Mouse (Mus musculus): ENCODE results near the gene Dennd1a. TPM values are rescaled to one million over a fixed set of nuclear protein-coding genes. Genes with fewer than 3 reads are reported as not detected.

Dennd1a gene
- total RNA-seq, 2 experiments from 2014 or later = 28.4 to 28.5 TPM

DNA sequence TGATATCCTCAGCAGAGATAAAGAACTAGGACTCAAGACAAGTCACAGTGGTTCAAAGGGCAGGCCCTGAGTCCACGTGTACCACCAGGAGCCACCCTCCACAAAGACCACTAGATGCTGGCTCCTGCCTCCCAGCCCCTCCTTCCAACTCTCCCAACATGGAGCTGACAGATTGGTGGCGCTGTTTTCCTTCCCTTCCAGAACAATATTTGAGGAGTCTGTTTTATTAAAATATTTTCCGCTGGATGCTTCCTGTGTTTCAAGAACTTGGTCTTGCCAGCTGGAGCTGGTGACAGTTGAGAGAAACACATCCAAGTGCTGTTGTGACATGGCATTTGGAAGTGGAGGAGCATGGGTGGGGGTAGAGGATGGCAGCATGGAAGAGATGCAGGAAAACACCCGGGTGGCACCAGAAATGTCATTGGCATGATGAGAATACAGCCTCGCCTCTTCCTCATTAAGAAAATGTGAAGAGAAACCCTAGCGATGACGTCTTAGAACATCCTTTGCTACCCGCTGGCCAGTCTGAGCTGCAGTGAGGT, 472.3 kb downstream of the Dennd1a start:
- no peak; the same call in 1 of the 2 replicates for TF ChIP-seq CTCF (IDR thresholded peaks at IDR 0.05)
- intact Hi-C loops (cut with DNase I) = loop anchor here (1.0 kb wide), 1 partner anchor 561 kb away; no protein-coding TSS in a partner anchor
- H3K27ac ChIP-seq = no peak overlapping the region
- no peak overlapping the region for H3K4me3 ChIP-seq
- no peak for DNase-seq

DNA sequence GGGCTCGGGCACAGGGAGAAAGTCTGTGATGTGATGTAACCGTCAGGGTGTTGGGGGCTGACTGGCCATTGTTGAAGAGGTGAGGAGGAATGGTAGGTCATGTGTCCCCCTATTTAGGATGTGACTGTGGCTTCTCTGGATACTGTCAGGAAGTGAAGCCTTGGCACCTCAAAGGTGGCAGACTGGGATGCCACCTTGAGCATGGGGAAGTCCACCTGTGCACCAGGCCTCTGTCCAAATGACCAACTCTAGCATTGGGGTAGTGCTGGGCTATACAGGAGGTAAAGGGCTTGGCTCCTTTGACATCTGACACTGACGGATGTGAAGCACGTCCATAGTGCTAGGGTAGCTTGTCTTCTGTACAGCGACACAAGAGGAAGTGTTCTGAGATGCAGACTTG, 474.8 kb downstream of the Dennd1a start:
- intact Hi-C loops (cut with DNase I) = no loop called here

DNA sequence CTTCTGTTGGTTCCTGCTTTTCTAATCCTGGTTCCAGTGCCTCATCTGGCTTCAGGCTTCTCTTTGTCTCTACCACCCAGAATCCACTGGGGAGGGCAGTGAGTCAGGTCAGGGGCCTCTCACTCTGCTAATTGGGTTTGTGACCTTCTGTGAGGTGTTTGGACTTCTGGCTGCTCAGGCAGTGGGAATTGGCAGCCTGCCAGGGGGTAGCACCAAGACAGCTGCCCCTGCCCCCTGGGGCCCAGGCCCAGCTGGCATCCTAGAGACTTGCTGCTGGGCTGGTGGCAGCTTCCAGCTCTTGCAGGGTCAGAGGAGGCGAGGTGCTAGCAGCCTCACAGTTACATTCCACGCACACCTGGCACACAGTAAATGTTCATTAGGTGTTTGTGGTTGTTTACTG, 475.5 kb downstream of the Dennd1a start:
- intact Hi-C loops (cut with DNase I) = no loop called here
- peak; percentile 45 for DNase-seq
- no peak for TF ChIP-seq CTCF (IDR thresholded peaks at IDR 0.05)
- Histone ChIP-seq H3K27ac (no peak overlapping the region), H3K4me3 (no peak overlapping the region)

More for the DNA sequence above, 474.8 kb downstream of the Dennd1a start:
- DNase-seq = no peak
- H3K27ac ChIP-seq = no peak overlapping the region
- no peak for TF ChIP-seq CTCF (IDR thresholded peaks at IDR 0.05)
- no peak overlapping the region for H3K4me3 ChIP-seq

DNA sequence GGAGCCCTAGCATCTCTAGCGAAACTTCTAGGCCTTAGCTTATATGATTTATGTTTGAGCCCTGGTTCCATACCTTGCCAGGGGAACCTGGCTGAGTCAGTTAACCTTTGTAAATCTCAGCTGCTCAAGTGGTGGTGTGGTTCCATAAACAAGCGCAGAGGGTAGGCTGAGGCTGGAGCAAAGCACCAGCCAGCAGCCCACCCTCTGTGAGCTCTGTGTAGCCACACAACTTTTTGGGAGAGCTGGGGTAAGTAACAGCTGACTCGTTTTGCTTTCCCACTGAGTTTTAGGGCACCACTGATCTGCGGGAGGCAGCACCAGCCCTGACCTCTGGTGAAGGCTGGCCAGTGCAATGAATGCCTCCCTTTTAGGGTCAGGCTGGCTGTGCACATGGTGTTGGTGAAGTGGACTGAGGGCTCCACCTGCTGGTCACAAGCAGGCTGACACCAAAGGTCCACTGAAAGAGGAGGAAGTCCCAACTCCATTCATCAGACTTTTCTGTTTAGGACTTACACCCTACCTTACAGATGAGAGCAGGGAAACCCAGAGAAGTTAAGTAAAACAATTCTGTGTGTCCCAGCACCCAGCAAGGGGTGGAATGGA, 484.5 kb downstream of the Dennd1a start:
- TF ChIP-seq CTCF (IDR thresholded peaks at IDR 0.05) = peak; percentile 95
- intact Hi-C loops (cut with DNase I) = no loop called here
- Histone ChIP-seq H3K27ac (no peak overlapping the region), H3K4me3 (no peak overlapping the region)
- DNase-seq = peak; percentile 70

DNA sequence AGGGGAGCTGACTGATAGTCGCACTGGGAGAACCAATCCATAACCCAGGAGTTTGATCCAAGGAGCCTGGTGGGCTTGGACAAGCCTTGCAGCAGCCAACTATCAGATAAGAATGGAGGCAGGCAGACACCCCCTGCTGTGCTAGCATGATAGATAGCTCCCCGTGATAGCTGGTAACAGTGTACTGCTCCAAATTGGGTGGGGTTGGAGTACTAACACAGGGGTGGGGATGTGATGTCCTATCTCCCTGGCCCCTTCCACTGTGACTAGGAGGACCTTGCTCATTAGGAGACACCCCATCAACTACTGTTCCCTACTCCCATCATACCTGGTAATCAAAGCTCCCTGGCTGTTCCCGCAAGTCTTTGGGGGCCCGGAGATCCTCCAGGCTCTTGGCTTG, 485.5 kb downstream of the Dennd1a start:
- intact Hi-C loops (cut with DNase I) = no loop called here
- no peak overlapping the region for H3K27ac ChIP-seq
- no peak overlapping the region for H3K4me3 ChIP-seq
- DNase-seq = no peak
- TF ChIP-seq CTCF (IDR thresholded peaks at IDR 0.05) = no peak

DNA sequence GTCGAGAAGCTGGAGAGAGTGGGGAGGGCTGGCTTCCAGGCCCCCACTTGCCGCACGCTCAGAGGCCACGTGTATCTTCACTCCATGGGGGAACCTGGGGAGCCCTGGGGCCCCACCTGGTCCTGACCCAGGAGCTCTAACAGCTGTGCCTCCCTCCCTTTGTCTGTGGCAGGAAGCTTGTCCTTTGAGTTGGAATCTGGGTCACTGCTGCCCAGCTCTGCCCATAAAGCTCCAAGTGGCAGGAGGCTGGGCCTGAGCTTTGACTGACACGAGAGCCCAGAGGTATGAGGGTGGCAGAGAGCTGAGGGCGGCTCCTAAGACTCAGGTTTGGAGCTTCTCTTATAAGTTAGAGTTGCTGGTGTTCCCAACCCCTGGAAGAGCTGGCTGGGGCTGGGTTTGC, 488.1 kb downstream of the Dennd1a start:
- DNase-seq = no peak
- Histone ChIP-seq H3K27ac (no peak overlapping the region), H3K4me3 (no peak overlapping the region)
- intact Hi-C loops (cut with DNase I) = no loop called here
- TF ChIP-seq CTCF (IDR thresholded peaks at IDR 0.05) = no peak

DNA sequence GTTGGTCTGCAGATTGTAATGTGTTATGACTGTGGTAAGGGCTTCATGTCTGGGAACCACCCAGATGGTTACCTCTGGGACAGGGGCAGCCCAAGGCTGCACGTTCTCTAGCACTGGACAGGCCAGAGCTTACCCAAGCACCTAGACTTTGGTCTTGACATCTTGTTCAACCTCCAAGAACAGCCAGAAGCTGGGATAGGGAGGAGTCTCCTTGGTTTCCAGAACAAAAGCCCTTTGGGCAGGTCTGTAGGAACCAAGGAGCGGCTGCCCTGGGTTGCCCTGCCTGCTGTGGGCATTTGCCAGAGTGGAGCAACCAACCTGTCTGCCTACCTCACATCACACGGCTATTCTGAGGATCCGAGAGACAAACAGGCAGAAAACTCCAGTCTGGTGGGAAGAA, 490.1 kb downstream of the Dennd1a start:
- no peak for TF ChIP-seq CTCF (IDR thresholded peaks at IDR 0.05)
- Histone ChIP-seq H3K27ac (no peak overlapping the region), H3K4me3 (no peak overlapping the region)
- intact Hi-C loops (cut with DNase I) = no loop called here
- no peak for DNase-seq

DNA sequence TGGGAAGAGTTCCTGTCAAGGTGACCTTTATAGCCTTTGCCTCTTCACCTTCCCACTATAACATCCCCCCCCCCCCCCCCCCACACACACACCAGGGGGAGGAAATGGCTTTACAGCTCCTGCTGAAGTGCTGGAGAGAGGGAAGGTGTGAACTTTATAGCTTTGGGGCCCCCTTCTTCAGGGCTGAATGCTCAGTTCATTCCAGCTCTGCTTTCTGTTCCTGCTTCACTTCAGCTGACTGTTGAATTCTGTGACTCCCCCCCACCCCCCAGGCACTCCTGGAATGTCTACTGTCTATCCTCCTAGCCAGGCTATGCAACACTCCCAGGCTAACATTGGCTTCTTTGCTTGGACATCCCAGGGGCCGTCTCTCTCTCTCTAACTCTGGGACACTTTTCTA, 491.2 kb downstream of the Dennd1a start:
- intact Hi-C loops (cut with DNase I) = no loop called here
- no peak overlapping the region for H3K4me3 ChIP-seq
- no peak for DNase-seq
- TF ChIP-seq CTCF (IDR thresholded peaks at IDR 0.05) = no peak
- no peak overlapping the region for H3K27ac ChIP-seq

DNA sequence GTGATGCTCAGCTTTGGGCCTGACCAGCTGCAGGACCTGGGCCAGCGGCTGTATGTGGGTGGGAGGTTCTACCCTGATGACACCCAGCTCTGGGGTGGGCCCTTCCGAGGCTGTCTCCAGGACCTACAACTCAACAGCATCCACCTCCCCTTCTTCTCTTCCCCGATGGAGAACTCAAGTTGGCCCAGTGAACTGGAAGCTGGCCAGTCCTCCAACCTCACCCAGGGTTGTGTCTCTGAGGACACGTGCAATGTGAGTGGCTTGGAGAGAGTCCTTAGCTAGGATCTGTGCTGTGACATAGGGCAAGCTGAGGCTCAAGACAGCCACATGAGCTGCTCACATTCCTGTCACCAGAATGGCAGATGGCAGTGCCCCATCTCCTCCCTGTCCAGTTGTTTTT, 495.9 kb downstream of the Dennd1a start:
- Histone ChIP-seq H3K27ac (no peak overlapping the region), H3K4me3 (no peak overlapping the region)
- intact Hi-C loops (cut with DNase I) = no loop called here
- no peak for TF ChIP-seq CTCF (IDR thresholded peaks at IDR 0.05)
- no peak for DNase-seq

DNA sequence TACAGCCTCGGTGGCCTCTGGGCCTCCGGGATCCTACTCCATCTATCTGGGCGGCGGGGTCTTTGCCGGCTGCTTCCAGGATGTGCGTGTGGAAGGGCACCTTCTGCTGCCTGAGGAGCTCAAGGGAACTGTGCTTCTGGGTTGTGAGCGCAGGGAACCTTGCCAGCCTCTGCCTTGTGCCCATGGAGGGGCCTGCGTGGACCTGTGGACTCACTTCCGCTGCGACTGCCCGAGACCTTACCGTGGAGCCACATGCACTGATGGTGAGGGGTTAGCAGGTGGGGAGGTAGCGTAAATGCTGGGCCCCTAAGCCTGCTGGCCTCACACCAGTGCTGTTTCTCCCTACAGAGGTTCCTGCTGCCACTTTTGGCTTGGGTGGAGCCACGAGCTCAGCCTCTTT, 496.5 kb downstream of the Dennd1a start:
- no peak overlapping the region for H3K4me3 ChIP-seq
- no peak overlapping the region for H3K27ac ChIP-seq
- no peak for TF ChIP-seq CTCF (IDR thresholded peaks at IDR 0.05)
- intact Hi-C loops (cut with DNase I) = no loop called here
- DNase-seq = no peak

DNA sequence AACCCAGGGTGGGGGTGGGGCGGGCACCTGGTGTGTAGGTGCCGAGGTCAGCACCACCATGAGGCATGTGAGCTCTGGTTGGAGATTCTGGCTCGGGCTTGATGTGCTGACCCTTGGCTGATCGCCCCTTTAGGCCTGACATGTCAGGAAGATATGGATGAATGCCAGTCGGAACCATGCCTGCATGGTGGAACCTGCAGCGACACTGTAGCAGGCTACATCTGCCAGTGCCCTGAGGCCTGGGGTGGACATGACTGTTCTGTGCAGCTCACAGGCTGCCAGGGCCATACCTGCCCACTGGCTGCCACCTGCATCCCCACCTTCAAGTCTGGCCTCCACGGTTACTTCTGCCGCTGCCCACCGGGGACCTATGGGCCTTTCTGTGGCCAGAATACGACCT, 497.2 kb downstream of the Dennd1a start:
- no peak overlapping the region for H3K27ac ChIP-seq
- H3K4me3 ChIP-seq = no peak overlapping the region
- intact Hi-C loops (cut with DNase I) = no loop called here
- TF ChIP-seq CTCF (IDR thresholded peaks at IDR 0.05) = no peak
- no peak for DNase-seq

DNA sequence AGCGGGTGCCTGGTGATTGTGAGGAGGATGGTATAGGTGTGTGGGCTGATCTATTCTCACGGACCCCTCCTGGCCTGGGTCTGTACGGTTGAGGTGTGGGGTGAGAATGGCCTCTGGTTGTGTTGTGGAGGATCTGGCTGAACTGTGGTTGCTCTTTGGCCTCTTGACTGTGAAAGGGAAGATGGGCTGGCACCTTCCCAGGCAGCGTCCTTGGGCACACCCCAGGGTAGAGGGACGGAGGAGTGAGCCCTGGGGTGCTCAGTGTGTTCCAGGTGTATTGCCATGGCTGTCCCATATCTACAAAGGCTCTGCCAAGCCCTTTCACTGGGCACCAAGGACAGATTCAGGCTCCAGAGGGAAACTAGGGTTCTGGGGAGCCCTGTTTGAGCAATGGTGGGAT, 498.2 kb downstream of the Dennd1a start:
- Histone ChIP-seq H3K4me3 (no peak overlapping the region), H3K27ac (no peak overlapping the region)
- no peak for TF ChIP-seq CTCF (IDR thresholded peaks at IDR 0.05)
- intact Hi-C loops (cut with DNase I) = no loop called here
- DNase-seq = peak; percentile 61

DNA sequence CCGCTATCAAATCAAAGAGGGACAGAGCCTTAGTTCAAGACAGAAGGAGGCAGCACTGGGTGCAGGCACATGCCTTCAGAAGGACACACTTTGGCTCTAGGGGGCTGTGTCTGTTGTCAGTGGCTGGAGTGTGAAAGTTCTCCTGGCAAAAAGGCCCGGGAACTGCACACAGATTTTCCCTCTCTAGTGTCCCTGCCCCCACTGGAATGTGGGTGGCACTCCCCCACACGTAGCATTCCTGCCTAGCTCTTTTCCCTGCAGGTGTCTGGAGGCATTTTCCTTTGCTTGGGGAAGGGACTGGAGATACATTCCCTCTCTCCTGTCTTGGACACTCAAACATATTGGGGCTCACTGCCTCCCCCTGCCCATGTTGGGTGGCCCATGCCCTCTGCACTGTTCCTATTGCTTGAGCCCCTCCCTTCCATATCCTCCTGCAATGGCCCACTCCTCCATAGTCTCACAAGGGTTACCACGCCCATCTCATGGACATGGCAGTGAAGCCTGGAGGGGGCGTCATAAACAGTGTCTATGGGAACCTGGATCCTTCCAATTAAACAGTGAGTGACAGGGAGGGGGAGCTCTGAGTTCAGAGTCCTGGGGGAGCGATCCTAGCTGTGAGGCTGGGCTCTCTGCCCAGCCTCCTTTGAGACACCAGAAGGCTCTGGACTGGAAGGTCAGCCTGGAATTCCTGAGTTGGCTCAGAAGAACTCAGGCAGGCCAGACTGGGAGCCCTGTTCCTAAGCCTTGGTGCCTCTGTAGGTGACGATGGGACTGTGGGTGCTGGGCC, 498.8 kb downstream of the Dennd1a start:
- Histone ChIP-seq H3K27ac (no peak overlapping the region), H3K4me3 (no peak overlapping the region)
- DNase-seq = no peak
- intact Hi-C loops (cut with DNase I) = no loop called here
- TF ChIP-seq CTCF (IDR thresholded peaks at IDR 0.05) = no peak
